Mouse (Mus musculus): Measurements from ENCODE around the gene Ppcs.
A peak's percentile ranks its signal among the peaks of the same experiment; 100 is the strongest.

The Ppcs gene

DNA sequence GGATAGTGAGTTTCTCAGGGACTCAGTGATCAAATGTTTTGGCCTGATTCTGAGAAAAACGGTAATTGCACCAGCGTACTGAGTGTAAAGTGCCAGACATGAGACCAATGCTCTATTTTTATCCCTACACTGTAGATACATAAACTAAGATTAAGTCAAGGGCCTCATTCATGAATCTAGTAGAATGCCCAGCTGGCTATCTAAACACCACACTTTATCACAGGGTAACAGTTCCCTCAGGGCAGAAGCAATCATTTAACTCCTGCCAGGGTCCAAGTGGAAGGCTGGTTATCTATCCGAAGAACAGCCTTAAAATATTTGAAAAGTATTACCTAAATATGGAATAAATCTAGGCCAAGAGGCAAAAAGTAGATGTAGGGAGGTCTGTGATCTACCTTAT lies 4.3 kb downstream of the Ppcs start:
- DNase-seq (ENCODE audit: low spot score in 2 of 2) = no peak

GRCm38 (mm10) chr4:119417270-119417669 lies 5.0 kb downstream of the Ppcs start:
- no peak for DNase-seq (ENCODE audit: low spot score in 2 of 2)

- peak; percentile 71 to 78 for DNase-seq (ENCODE audit: low spot score in 2 of 2)
Measured at GRCm38 (mm10) chr4:119415072-119415753, 7.0 kb downstream of the Ppcs start, which contains the start of gene Ccdc30. Gene Ccdc30 (minus strand): TSS chr4:119415521.

- DNase-seq (ENCODE audit: low spot score in 2 of 2) = no peak
Measured at GRCm38 (mm10) chr4:119412791-119413190, 9.4 kb downstream of the Ppcs start.

DNA sequence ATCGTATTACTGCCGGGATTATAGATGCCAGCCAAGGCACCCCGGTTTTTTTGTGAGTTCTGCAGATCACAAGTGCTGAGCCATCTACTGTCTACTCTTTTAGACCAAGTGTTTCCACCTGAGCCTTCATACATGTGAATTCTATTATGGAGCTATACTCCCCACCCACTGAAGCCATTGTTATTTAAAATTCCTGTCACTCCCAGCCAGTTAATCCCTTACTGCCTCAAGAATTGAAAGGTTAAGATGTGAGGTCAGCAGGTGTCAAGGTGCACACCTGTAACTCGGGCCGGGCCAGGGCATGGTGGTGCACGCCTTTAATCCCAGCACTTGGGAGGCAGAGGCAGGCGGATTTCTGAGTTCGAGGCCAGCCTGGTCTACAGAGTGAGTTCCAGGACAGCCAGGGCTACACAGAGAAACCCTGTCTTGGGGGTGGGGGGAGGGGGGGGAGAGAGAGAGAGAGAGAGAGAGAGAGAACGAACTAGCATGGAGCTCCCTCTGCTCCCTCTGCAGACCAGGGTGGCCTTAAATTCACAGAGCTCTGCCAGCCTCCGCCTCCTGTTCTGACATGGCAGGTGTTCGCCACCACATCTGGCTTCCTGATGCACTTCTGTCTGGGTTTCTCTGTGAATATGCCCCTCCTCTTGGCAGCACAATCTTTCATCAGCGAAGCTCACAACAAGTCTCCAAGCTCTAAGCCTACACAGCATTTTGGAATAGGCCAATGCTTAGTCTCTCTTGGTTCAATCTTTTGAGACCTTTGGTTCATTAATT lies 10.2 kb downstream of the Ppcs start:
- DNase-seq (ENCODE audit: low spot score in 2 of 2) = no peak

- no peak for DNase-seq (ENCODE audit: low spot score in 2 of 2)
Measured at GRCm38 (mm10) chr4:119403431-119403830, 18.8 kb downstream of the Ppcs start.

- no peak for DNase-seq (ENCODE audit: low spot score in 2 of 2)
Measured at GRCm38 (mm10) chr4:119400896-119401295, 21.3 kb downstream of the Ppcs start.

- DNase-seq (ENCODE audit: low spot score in 2 of 2) = no peak
Measured at GRCm38 (mm10) chr4:119398751-119399150, 23.5 kb downstream of the Ppcs start.

GRCm38 (mm10) chr4:119390369-119390768 lies 31.9 kb downstream of the Ppcs start:
- no peak for DNase-seq (ENCODE audit: low spot score in 2 of 2)

- no peak for DNase-seq (ENCODE audit: low spot score in 2 of 2)
Measured at GRCm38 (mm10) chr4:119389184-119389583, 33.0 kb downstream of the Ppcs start.

- DNase-seq (ENCODE audit: low spot score in 2 of 2) = no peak
Measured at GRCm38 (mm10) chr4:119381471-119382190, 40.6 kb downstream of the Ppcs start.

GRCm38 (mm10) chr4:119369460-119369859 lies 52.8 kb downstream of the Ppcs start:
- DNase-seq (ENCODE audit: low spot score in 2 of 2) = no peak
